Mouse (Mus musculus): ENCODE measurements around the gene Taf1b.
"Not testable (repeated sequence)": the region's sequence is repeated elsewhere in the genome, so short reads cannot be mapped to it uniquely, and the experiment has no call there.

The Taf1b gene

DNA sequence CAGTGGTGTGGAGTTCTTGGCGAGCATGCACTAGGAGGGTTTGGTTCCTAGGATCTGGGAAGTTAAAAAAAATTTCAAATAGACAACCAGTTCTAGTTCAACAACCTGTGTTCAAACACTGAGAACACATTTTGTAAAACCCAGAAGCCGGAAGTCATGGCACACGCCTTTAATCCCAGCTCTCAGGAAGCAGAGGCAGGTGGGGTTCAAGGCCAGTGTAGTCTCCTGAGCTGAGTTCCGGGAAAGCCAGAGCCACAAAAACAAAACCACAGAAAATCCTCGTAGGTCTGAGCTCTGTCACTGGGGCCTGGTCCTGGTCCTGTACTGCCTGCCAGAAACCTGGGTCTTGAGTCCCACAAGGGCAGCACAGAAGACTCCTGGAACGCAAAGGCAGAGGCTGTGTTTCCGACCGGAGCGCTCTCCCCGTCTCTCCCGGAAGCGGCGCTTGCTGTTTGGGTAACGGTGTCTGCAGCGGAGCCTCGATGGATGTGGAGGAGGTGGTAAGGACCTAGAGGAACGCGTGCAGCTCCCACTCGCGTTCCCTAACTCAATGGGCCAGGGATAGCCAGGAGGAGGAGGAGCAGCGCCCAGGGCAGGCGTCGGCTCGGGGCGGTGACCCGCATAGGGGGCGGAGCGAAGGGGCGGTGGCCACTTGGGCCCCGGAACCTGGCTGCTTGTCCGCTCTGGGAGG lies at the start of gene Taf1b:
Gene Taf1b (plus strand): TSS at position 210 of the 691 bp plus-strand sequence.
- DNase-seq (ENCODE audit: low read depth): peak; percentile 95

GRCm38 (mm10) chr12:24460406-24460805 lies 37.8 kb upstream of the Taf1b start:
- DNase-seq (ENCODE audit: low read depth): no peak

GRCm38 (mm10) chr12:24462121-24462520 lies 36.0 kb upstream of the Taf1b start:
- DNase-seq (ENCODE audit: low read depth): peak; percentile 15

GRCm38 (mm10) chr12:24463490-24463889 lies 34.7 kb upstream of the Taf1b start:
- not testable (repeated sequence) for DNase-seq (ENCODE audit: low read depth)

- no peak for DNase-seq (ENCODE audit: low read depth)
Observed at GRCm38 (mm10) chr12:24468966-24469365, 29.2 kb upstream of the Taf1b start.

DNA sequence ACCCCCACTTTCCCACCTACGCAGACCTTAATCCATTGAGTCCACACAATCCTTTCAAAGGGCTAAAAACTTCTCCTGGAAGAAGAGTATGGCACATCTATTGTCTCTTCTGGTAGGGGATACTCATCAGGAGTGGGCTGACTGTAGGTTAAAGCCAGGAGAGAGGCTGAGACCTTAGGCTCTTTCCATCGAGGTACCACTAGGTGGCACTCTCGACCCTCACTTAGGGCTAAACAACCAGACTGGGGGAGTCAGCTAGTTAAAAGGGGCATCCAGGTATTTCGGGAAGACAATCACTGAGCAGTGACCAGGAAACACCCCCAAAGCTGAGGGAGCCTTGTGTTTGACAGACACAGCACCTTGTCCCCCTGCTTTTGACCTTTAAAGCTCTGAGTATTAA lies 27.2 kb upstream of the Taf1b start:
- DNase-seq (ENCODE audit: low read depth): peak; percentile 79

DNA sequence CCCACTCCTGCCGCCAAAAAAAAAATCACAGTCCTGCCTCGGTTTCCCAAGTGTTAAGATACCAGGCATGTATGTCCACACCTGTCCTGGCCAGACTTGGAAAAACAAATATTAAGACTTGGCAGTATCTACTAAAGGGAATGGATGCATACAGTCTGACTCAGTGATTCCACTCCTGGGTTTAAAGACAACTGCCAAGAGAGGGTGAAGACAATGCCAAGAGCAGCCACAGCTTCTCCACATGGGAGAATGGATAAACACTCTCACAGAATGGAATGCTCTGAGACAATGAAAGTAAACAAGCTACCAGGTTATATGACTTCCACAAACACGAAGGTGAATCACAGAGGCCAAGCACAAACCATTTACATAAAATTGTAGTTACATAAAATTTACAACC lies 24.9 kb upstream of the Taf1b start:
- peak; percentile 24 for DNase-seq (ENCODE audit: low read depth)

DNA sequence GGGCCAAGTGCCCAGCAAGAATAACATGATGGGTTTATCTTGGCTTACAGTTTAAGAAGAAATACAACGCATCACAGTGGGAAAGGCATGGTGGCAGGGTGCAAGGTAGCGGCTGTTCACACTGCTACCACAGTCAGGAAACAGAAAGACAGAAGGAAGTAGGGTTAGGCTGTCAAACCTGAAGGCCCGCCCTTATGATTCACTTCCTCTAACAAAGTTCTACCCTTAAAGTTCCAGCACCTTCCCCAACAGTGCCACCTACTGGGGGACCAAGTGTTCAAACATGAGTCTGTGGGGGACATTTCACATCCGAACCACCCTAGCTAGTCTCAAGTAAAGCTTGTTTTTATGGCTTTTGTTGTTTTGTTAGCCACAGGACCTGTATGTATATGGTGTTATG lies 13.2 kb upstream of the Taf1b start:
- DNase-seq (ENCODE audit: low read depth): no peak

GRCm38 (mm10) chr12:24486882-24487281 lies 11.3 kb upstream of the Taf1b start:
- DNase-seq (ENCODE audit: low read depth): no peak

DNA sequence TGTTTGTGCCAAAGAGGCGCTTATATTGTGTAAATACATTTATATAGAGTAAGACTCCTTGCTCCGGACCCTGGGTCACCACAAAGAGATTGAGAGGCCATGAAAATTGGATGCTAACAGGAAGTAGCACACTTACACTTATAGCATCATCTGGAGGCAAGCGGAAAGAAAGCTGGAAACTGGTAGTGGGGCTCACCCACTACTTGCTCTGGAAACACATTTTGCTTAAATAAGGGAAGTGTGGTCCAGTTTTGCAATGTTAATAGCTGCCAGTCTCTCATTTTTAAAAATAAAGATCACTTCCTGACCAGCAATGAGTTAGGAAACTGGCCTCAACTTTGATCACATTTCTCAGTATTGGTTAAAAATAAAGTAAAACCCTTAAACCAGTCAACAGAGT lies 5.7 kb upstream of the Taf1b start:
- not testable (repeated sequence) for DNase-seq (ENCODE audit: low read depth)

DNA sequence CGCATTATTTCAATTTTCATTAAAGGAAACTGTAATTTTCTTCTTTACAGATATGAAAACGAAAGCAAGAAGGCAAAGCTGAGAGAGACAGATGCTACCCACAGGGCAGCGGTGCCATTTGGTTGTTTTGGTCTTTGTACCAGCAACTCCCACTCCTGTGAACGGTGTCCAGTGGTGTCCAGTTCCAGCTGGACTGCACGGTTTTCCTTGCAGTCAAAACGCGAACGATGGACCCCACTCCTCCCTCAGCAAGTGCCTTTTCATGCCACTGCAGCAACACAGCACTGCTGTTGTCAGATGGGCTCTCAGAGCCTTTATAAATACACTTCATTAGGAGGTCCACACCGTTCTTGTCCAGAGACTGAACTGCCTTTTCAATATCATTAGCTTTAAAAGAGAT lies 5.1 kb upstream of the Taf1b start:
- DNase-seq (ENCODE audit: low read depth): no peak

DNA sequence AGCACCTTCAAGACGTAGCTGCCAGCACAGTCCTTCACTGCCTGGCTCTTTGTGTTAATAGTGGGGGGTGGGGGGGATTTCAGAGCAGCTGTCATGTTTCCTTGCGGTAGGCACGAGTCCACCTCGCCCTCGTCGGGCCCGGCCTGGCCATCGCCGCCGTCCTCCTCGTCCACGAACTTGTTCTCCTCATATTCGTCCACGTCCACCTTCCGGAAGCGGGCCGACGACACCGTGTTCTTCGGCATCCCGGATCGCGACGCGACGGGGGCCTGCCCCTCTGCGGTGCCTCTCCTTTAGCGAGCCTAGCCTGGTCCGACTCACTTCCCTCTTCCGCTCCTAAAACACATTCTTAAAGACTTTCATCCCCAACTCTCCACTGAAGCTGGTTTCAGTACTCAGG lies 4.7 kb upstream of the Taf1b start:
- no peak for DNase-seq (ENCODE audit: low read depth)

DNA sequence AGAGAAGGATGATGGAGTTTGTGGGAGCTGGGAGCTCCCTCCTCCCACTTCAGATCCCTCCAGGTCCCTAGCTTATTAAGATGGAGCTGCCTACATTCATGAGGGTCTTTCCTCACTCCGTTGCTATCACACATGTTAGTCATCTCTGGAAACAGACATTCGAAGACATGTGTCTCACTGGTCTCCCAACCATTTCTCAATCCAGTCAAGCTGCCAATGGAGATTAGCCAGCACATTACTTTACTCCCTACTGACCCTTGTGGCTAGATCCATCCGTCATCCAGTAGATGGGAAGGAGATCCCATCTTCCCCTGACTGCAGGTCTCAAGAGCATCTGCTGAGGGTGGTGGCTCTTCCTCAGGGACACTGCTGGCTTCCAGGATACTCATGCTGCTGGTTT lies 3.4 kb upstream of the Taf1b start:
- peak; percentile 29 for DNase-seq (ENCODE audit: low read depth)

GRCm38 (mm10) chr12:24498841-24499485 lies 804 bp downstream of the Taf1b start:
- DNase-seq (ENCODE audit: low read depth): not testable (repeated sequence)

DNA sequence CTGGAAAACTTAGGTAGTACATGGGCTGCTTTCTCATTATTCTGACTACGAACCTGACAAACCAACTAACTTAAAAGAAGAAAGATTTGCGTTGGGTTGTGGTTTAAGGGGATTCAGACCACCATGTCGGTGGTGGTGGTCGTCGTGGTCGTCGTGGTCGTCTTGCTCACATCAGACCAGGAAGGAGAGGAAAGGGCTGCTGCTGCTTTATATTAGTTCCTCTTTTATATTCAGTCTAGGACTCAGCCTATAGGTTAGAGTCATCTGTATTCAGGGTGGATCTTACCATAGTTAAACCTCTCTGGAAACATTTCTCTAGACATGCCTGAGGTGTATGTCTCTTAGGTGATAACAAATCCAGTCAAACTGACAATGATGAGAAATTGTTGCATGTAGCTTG lies 19.0 kb downstream of the Taf1b start:
- no peak for DNase-seq (ENCODE audit: low read depth)

DNA sequence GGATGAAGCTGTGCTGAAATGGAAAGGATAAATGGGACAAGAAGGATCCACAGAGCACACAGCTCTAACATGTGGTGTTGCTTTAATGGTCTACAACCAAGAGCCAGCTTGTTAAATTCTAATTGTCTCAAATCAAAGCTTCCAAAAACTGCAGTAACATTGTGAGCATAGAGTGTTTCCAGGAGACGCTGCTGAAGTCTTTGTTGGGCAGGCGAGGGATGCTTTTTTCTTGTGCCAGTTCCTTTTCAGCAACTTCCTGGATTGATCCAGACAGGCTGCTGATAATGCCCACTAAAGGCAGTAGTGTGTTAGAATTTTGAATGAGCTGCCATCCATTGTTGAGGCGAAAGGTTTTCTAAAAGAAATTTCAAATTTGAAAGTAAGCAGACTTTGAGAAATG lies 22.9 kb downstream of the Taf1b start:
- no peak for DNase-seq (ENCODE audit: low read depth)

- peak; percentile 89 for DNase-seq (ENCODE audit: low read depth)
Observed at GRCm38 (mm10) chr12:24525065-24525464, 26.9 kb downstream of the Taf1b start.

DNA sequence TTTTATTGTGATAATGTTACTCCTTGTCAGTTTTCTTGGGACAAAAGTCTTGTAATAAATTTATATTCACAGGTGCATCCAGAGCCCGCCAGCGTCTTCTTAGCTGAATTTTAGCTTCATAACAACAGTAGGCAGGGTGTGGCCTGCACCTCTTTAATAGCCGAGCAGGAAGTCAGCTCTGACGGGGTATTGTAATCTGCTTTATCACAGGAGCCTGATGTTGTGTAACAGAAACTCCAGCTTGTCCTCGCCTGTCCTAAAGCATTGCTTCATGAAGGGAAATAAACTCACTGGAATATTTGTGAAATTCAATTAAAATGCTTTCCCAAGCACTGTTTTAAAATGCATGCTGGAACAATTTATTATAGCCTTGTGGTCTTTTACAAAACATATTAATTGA lies 38.2 kb downstream of the Taf1b start:
- no peak for DNase-seq (ENCODE audit: low read depth)

DNA sequence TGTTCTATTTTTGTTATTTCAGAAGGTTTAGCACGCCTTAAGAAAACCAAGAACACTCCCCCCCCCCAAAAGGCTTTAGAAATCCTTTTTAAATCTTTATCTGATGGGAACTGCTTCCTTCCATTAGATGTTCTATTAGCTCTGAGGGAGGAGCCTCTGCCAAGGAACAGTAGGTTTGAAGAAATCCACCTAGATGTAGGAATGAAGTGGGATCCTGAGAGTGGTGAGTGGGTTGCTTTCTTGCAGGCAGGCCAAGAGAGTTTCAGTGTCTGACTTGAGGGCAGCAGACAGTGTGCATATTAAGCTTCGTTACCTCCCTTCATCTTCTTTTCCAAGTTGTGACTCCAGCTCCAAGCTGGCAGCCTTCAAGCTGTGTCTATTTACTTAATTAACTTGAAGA lies 39.0 kb downstream of the Taf1b start:
- DNase-seq (ENCODE audit: low read depth): no peak

- peak; percentile 93 for DNase-seq (ENCODE audit: low read depth)
Observed at GRCm38 (mm10) chr12:24537965-24538364, 39.8 kb downstream of the Taf1b start.

DNA sequence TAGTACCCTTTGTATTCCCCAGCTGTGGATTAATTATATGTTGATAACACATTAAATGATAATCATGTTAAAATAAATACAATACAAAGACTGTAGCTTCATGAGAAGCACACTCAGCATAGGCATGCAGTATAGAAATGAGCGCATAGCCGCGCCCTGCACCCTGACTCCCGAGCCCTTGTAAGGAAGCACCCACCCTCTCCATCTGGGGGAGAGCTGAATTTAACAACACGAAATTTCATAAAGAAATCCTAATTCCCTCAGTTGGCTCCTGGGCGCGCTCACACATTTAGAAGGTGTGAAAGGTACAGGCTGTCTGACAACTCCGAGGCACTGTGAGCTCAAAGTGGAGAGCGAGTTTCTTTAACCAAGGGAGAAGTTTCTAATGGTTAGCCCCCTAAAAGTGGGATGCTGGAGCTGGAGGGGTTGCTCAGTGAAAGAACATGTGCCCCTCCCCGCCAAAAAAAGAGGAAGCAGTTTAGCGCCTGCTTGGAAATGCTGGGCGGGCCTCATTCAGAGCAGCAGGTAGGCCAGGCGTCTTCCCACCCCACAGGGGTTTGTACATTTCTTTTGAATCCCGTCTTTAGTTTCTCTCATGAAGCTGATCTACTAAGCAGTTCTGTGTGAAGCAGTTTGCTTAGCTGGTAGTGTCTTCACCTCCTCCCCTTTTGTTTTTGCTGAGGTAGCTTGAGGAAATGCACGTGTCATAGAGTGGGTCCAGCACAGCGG lies 43.4 kb downstream of the Taf1b start:
- DNase-seq (ENCODE audit: low read depth): no peak

- DNase-seq (ENCODE audit: low read depth): no peak
Observed at GRCm38 (mm10) chr12:24547686-24548085, 49.5 kb downstream of the Taf1b start.

DNA sequence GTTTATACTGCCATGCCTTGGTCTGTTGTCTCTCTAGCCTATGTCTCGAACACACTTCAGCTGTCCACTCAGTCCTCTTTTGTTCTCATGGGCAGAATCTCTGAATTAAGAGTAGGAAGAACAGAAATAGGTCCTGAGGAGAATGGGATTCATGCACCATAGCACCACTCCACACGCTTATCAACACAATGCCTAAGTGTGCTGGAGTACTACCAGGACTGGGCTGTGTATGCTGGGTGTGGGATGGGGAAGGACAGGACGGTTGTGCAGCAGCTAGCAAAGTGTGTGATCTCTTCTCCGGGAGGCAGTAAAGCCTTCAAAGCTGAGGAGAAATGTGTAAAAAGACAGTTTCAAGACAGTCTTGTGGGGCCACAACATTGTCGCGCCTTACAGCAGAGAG lies 50.7 kb downstream of the Taf1b start:
- no peak for DNase-seq (ENCODE audit: low read depth)
